Mouse (Mus musculus) CH12.LX (cell line): ENCODE data around the gene Igflr1. TPM values are rescaled to one million over a fixed set of nuclear protein-coding genes. Genes with fewer than 3 reads are reported as not detected.

Source experiments
- DNase-seq: peaks from one replicate; pipeline ENCODE4 v3.0.0-alpha.2; 2013; ENCODE audit errors: extremely low read depth
- H3K27ac ChIP-seq: 2 replicates; pipeline ENCODE4 v1.5.1; 2012; ENCODE audit warnings: low read depth, mild to moderate bottlenecking, control low read depth, moderate library complexity; ENCODE audit not compliant: insufficient read depth
- H3K27me3 ChIP-seq: replicated peaks from 2 replicates; pipeline ENCODE3; 2012; ENCODE audit warnings: inconsistent platforms
- H3K36me3 ChIP-seq, 2 experiments: replicated peaks in 1 of 2; 2 replicates each; pipeline versions ENCODE3 to v1.6.1; 2012; ENCODE audit warnings: inconsistent platforms in 1 of 2, low read length in 1 of 2, mild to moderate bottlenecking in 1 of 2, mixed read lengths in 1 of 2, moderate library complexity in 1 of 2; ENCODE audit not compliant: control insufficient read depth in 1 of 2, insufficient read depth in 1 of 2
- H3K4me1 ChIP-seq, 2 experiments: 2 replicates each; pipeline ENCODE4 v1.6.1; 2012; ENCODE audit warnings: inconsistent platforms in 1 of 2, moderate library complexity in 1 of 2; ENCODE audit not compliant: insufficient read depth in 2 of 2, control insufficient read depth in 1 of 2
- H3K4me2 ChIP-seq: 2 replicates; pipeline ENCODE4 v1.6.1; 2012; ENCODE audit warnings: low read depth, mild to moderate bottlenecking, control low read depth; ENCODE audit not compliant: poor library complexity, insufficient read depth, severe bottlenecking
- H3K4me3 ChIP-seq, 3 experiments: fragments of 150-350 bp in 1 of 3; sonication (generic) in 1 of 3; replicated peaks in 1 of 3; 2 replicates each; pipeline versions ENCODE3 to v1.5.1; 2011 to 2012; ENCODE audit warnings: low read depth in 2 of 3, low read length in 2 of 3, mild to moderate bottlenecking in 2 of 3, moderate library complexity in 2 of 3, control low read depth in 1 of 3, improper control_type of control experiment in 1 of 3, inconsistent platforms in 1 of 3, mixed read lengths in 1 of 3; ENCODE audit not compliant: poor library complexity in 1 of 3
- H3K79me2 ChIP-seq: replicated peaks from 2 replicates; pipeline ENCODE4 v1.6.1; 2012; ENCODE audit warnings: mild to moderate bottlenecking, moderate library complexity; ENCODE audit not compliant: control insufficient read depth, poor library complexity, insufficient read depth, severe bottlenecking; ENCODE audit errors: extremely low read depth
- H3K9ac ChIP-seq: 2 replicates; pipeline ENCODE4 v1.6.1; 2012; ENCODE audit warnings: low read depth, mild to moderate bottlenecking, control low read depth, moderate library complexity; ENCODE audit not compliant: insufficient read depth
- H3K9me3 ChIP-seq: replicated peaks from 2 replicates; pipeline ENCODE3; 2012; ENCODE audit warnings: low read length, inconsistent platforms, mixed read lengths
- BHLHE40 ChIP-seq: IDR thresholded peaks from 2 replicates; pipeline ENCODE4 v1.6.1; 2011; ENCODE audit warnings: mild to moderate bottlenecking, low read depth, low read length, improper control_type of control experiment
- CHD2 ChIP-seq: IDR thresholded peaks from 2 replicates; pipeline ENCODE4 v1.6.1; 2011; ENCODE audit warnings: low read length, improper control_type of control experiment
- CTCF ChIP-seq, 2 experiments: IDR thresholded peaks in 1 of 2; conservative IDR thresholded peaks in 1 of 2; 2 replicates each; pipeline ENCODE4 v1.5.1; 2011 to 2012; ENCODE audit warnings: low read depth in 2 of 2, low read length in 2 of 2, improper control_type of control experiment in 1 of 2, inconsistent platforms in 1 of 2, mild to moderate bottlenecking in 1 of 2, moderate library complexity in 1 of 2
- E2F4 ChIP-seq: IDR thresholded peaks from 2 replicates; pipeline ENCODE4 v1.6.1; 2011; ENCODE audit warnings: low read depth, low read length, improper control_type of control experiment; ENCODE audit not compliant: insufficient replicate concordance
- ELF1 ChIP-seq: IDR thresholded peaks from 2 replicates; pipeline ENCODE4 v1.6.1; 2014; ENCODE audit warnings: low read depth, mild to moderate bottlenecking, inconsistent platforms, low read length, improper control_type of control experiment
- EP300 ChIP-seq: IDR thresholded peaks from 2 replicates; pipeline ENCODE4 v1.6.1; 2011; ENCODE audit warnings: low read length, improper control_type of control experiment
- ETS1 ChIP-seq: conservative IDR thresholded peaks from 2 replicates; pipeline ENCODE4 v1.6.1; 2012; ENCODE audit warnings: low read depth, mild to moderate bottlenecking, inconsistent platforms, low read length, improper control_type of control experiment, moderate library complexity
- IRF4 ChIP-seq: IDR thresholded peaks from 2 replicates; pipeline ENCODE4 v1.6.1; 2014; ENCODE audit warnings: low read depth, mild to moderate bottlenecking, inconsistent platforms, low read length, improper control_type of control experiment
- JUN ChIP-seq: IDR thresholded peaks from 2 replicates; pipeline ENCODE4 v1.6.1; 2011; ENCODE audit warnings: low read depth, mild to moderate bottlenecking, low read length, improper control_type of control experiment, moderate library complexity; ENCODE audit not compliant: insufficient read depth
- MAFK ChIP-seq: IDR thresholded peaks from 2 replicates; pipeline ENCODE4 v1.6.1; 2011; ENCODE audit warnings: low read length, improper control_type of control experiment; ENCODE audit not compliant: insufficient replicate concordance
- MAZ ChIP-seq: IDR thresholded peaks from 2 replicates; pipeline ENCODE4 v1.6.1; 2012; ENCODE audit warnings: low read depth, mild to moderate bottlenecking, inconsistent platforms, low read length, improper control_type of control experiment, moderate library complexity
- MXI1 ChIP-seq: IDR thresholded peaks from 2 replicates; pipeline ENCODE4 v1.6.1; 2011; ENCODE audit warnings: mild to moderate bottlenecking, low read depth, low read length, improper control_type of control experiment
- NELFE ChIP-seq: IDR thresholded peaks from 2 replicates; pipeline ENCODE4 v1.6.1; 2011; ENCODE audit warnings: low read depth, low read length, improper control_type of control experiment
- NRF1 ChIP-seq: IDR thresholded peaks from 2 replicates; pipeline ENCODE4 v1.6.1; 2014; ENCODE audit warnings: low read depth, mild to moderate bottlenecking, inconsistent platforms, low read length, improper control_type of control experiment, moderate library complexity
- PAX5 ChIP-seq: IDR thresholded peaks from 2 replicates; pipeline ENCODE4 v1.6.1; 2012; ENCODE audit warnings: low read length, inconsistent platforms, mixed read lengths
- POLR2A ChIP-seq: IDR thresholded peaks from 2 replicates; pipeline ENCODE4 v1.6.1; 2011; ENCODE audit warnings: low read depth, mild to moderate bottlenecking, improper control_type of control experiment, low read length
- POLR2AphosphoS2 ChIP-seq: IDR thresholded peaks from 2 replicates; pipeline ENCODE4 v1.6.1; 2011; ENCODE audit warnings: low read depth, low read length, improper control_type of control experiment
- RAD21 ChIP-seq: IDR thresholded peaks from 2 replicates; pipeline ENCODE4 v1.6.1; 2011; ENCODE audit warnings: low read depth, mild to moderate bottlenecking, low read length, improper control_type of control experiment, moderate library complexity
- RCOR1 ChIP-seq: conservative IDR thresholded peaks from 2 replicates; pipeline ENCODE4 v1.6.1; 2012; ENCODE audit warnings: low read depth, mild to moderate bottlenecking, inconsistent platforms, low read length, improper control_type of control experiment
- SIN3A ChIP-seq: IDR thresholded peaks from 2 replicates; pipeline ENCODE4 v1.6.1; 2012; ENCODE audit warnings: low read length, improper control_type of control experiment, inconsistent platforms
- TBP ChIP-seq: conservative IDR thresholded peaks from 2 replicates; pipeline ENCODE4 v1.6.1; 2011; ENCODE audit warnings: low read depth, low read length, improper control_type of control experiment
- TCF12 ChIP-seq: IDR thresholded peaks from 2 replicates; pipeline ENCODE4 v1.6.1; 2014; ENCODE audit warnings: low read depth, mild to moderate bottlenecking, inconsistent platforms, low read length, improper control_type of control experiment
- UBTF ChIP-seq: IDR thresholded peaks from 2 replicates; pipeline ENCODE4 v1.6.1; 2012; ENCODE audit warnings: low read depth, mild to moderate bottlenecking, inconsistent platforms, low read length, improper control_type of control experiment, moderate library complexity
- USF2 ChIP-seq: conservative IDR thresholded peaks from 2 replicates; pipeline ENCODE4 v1.6.1; 2011; ENCODE audit warnings: low read depth, low read length, improper control_type of control experiment
- ZC3H11A ChIP-seq: IDR thresholded peaks from 2 replicates; pipeline ENCODE4 v1.6.1; 2012; ENCODE audit warnings: low read depth, mild to moderate bottlenecking, inconsistent platforms, low read length, improper control_type of control experiment
- ZKSCAN1 ChIP-seq: IDR thresholded peaks from 2 replicates; pipeline ENCODE4 v1.6.1; 2012; ENCODE audit warnings: low read depth, inconsistent platforms, low read length, improper control_type of control experiment, borderline replicate concordance
- ZMIZ1 ChIP-seq: IDR thresholded peaks from 2 replicates; pipeline ENCODE4 v1.6.1; 2012; ENCODE audit warnings: low read depth, mild to moderate bottlenecking, inconsistent platforms, low read length, improper control_type of control experiment
- ZNF384 ChIP-seq: IDR thresholded peaks from 2 replicates; pipeline ENCODE4 v1.6.1; 2012; ENCODE audit warnings: low read depth, low read length, improper control_type of control experiment, inconsistent platforms
- dilution Hi-C: fragments of 300-500 bp; cut with MboI; formaldehyde crosslinking; loops from 2 replicates; pipeline ENCODE4 v1.14.3; 2020; ENCODE audit warnings: low sequenced_read_pairs; ENCODE audit not compliant: extremely low pct_unique_long_range_greater_than_20kb, extremely low pct_ligation_motif_present
- in situ Hi-C: fragments of 300-500 bp; cut with MboI; formaldehyde crosslinking; loops from 3 replicates; pipeline ENCODE4 v1.14.3; 2019; ENCODE audit warnings: low sequenced_read_pairs, low pct_ligation_motif_present, low pct_unique_long_range_greater_than_20kb, mixed read lengths
- polyA plus RNA-seq: library from polyadenylated mRNA; unstranded; fragments of >175 nt; gene quantifications from 2 replicates; pipeline ENCODE4 v1.2.1, GENCODE M21; 2012; ENCODE audit warnings: low read depth; ENCODE audit not compliant: insufficient read length
- total RNA-seq, 2 experiments: library from RNA; depleted of rRNA; stranded (reverse); fragments of 300-350 nt in 1 of 2; fragments of >200 nt in 1 of 2; gene quantifications; 2 replicates each; pipeline ENCODE4 v1.2.3; 2012 to 2014

Igflr1 gene
- total and polyA plus RNA-seq, 3 experiments, result 1.3 TPM; not detected in 2

DNA sequence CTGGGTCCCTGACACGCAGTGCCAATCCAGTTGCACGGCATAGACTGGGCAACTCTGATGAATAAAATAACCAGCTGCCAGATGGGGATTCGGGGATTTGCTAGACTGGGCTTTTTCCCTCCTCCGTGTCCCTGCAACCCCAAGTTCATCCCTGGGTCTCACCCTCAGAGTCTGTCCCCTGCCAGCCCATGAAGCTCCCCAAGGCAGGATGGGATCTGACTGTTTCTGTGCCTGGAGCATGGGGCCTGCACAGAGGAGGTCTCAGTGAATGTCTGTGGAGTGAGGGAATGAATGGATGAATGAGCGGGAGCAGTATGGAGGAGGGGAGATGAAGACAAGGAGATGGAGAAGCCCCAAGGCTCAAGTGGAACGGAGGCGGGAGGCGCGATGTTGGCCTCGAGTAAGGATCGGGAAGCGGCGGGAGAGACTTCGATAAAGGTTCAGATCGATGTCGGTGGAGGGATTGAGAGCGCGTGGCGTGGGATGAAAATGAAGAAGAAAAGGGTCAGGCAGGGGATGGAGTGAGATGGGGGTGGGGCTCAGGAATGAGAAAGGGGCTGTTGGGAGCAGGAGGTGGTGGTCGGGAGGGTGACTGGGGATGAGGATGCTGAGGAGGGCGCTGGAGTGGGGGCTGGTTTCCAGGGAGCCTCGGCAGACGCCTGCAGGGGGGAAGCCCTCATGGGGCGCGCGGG, 31.1 kb upstream of the Igflr1 start:
- H3K36me3 ChIP-seq, result peaks cover 19 to 54% of the 10 kb centered on the region in 2 experiments
- DNase-seq, result no peak
- dilution Hi-C loops, result no loop called here

GRCm38 (mm10) chr7:30534633-30535577, 30.3 kb upstream of the Igflr1 start, which contains the start of gene Arhgap33:
Arhgap33 (minus strand) TSS chr7:30535060.
- Histone ChIP-seq H3K9me3 (no peaks in the 10 kb centered on the region), H3K27ac (peak within 1 kb of the TSS; percentile 36; the same call in 1 of the 2 replicates), H3K79me2 (no peaks in the 10 kb centered on the region), H3K4me1 (peaks cover 4 to 14% of the 10 kb centered on the region in 2 experiments), H3K36me3 (peaks cover 15 to 54% of the 10 kb centered on the region in 2 experiments), H3K4me3 (peak within 1 kb of the TSS; percentile 40 to 83 (median 67)), H3K9ac (peak within 1 kb of the TSS; percentile 56), H3K4me2 (peak within 1 kb of the TSS; percentile 98), H3K27me3 (no peaks in the 10 kb centered on the region)
- dilution Hi-C loops (no loop called here), in situ Hi-C loops (no loop called here)
- DNase-seq, result peak; percentile 99
- TF ChIP-seq CHD2 (peak; percentile 37; the same call in 1 of the 2 replicates), BHLHE40 (peak; percentile 48), POLR2AphosphoS2 (no peak), UBTF (no peak), MXI1 (peak; percentile 91), RCOR1 (no peak), MAZ (peak; percentile 71; the same call in 1 of the 2 replicates), ZKSCAN1 (no peak), ETS1 (no peak), TCF12 (no peak; the same call in 1 of the 2 replicates), TBP (no peak), EP300 (no peak), JUN (no peak), PAX5 (no peak), IRF4 (no peak), ZC3H11A (no peak), NELFE (peak; percentile 42; the same call in 1 of the 2 replicates), POLR2A (peak; percentile 52), SIN3A (peak; percentile 80), ZMIZ1 (peak; percentile 65; the same call in 1 of the 2 replicates), RAD21 (no peak), ZNF384 (no peak), CTCF (conservative IDR thresholded peaks at IDR 0.05 in 1 of 2, IDR thresholded peaks at IDR 0.05 in 1 of 2; ENCODE audit: low read depth in 2 of 2, low read length in 2 of 2) (no peak), ELF1 (peak; percentile 48; the same call in 1 of the 2 replicates), E2F4 (peak; percentile 68; the same call in 1 of the 2 replicates)

More for the DNA sequence above, 31.1 kb upstream of the Igflr1 start:
- no peaks in the 10 kb centered on the region for H3K79me2 ChIP-seq
- no peaks in the 10 kb centered on the region for H3K27me3 ChIP-seq
- H3K4me1 ChIP-seq, result peaks cover 4 to 14% of the 10 kb centered on the region in 2 experiments
- H3K9ac ChIP-seq, result peak overlapping the region; percentile 56
- H3K9me3 ChIP-seq, result no peaks in the 10 kb centered on the region
- H3K4me3 ChIP-seq, result peak overlapping the region; percentile 32 to 83 (median 67)
- peak overlapping the region; percentile 50 for H3K4me2 ChIP-seq
- TF ChIP-seq NELFE, result no peak
- TF ChIP-seq E2F4, result no peak
- no peak for TF ChIP-seq RCOR1
- TF ChIP-seq MAFK, result no peak
- TF ChIP-seq MXI1, result no peak
- no peak for TF ChIP-seq RAD21
- no peak for TF ChIP-seq ZC3H11A
- TF ChIP-seq ETS1, result no peak
- no peak for TF ChIP-seq USF2
- no peak for TF ChIP-seq NRF1
- no peak for TF ChIP-seq ZMIZ1
- no peak for TF ChIP-seq UBTF
- TF ChIP-seq, all 38 proteins: peak for 0
- no peak overlapping the region for H3K27ac ChIP-seq
- in situ Hi-C loops, result no loop called here
